Mouse (Mus musculus) right cerebral cortex, postnatal 10 days (tissue): ENCODE data around the gene Smim5.
"Not testable (repeated sequence)": the region's sequence is repeated elsewhere in the genome, so short reads cannot be mapped to it uniquely, and the experiment has no call there.

Source experiments
- DNase-seq, 2 experiments: peaks; one replicate each; pipeline ENCODE4 v3.0.0; 2021; ENCODE audit warnings: low spot score in 2 of 2

The Smim5 gene

GRCm38 (mm10) chr11:115899486-115900266 is at the start of gene Smim5:
Gene Smim5, plus strand, starts transcription at chr11:115899966.
- no peak for DNase-seq

GRCm38 (mm10) chr11:115854674-115855073 is 45.1 kb upstream of the Smim5 start:
- no peak for DNase-seq

- not testable (repeated sequence) for DNase-seq
These were observed 42.6 kb upstream of the Smim5 start for GRCm38 (mm10) chr11:115857146-115857545.

GRCm38 (mm10) chr11:115857936-115858335 is 41.8 kb upstream of the Smim5 start:
- no peak for DNase-seq

- DNase-seq: no peak
These were observed 41.4 kb upstream of the Smim5 start, which contains the start of gene Myo15b for GRCm38 (mm10) chr11:115858354-115858753. Gene Myo15b, plus strand, starts transcription at chr11:115858406.

- DNase-seq: peak; percentile 80 to 84
These were observed 40.4 kb upstream of the Smim5 start for GRCm38 (mm10) chr11:115859143-115859945.

- no peak for DNase-seq
These were observed 35.9 kb upstream of the Smim5 start for GRCm38 (mm10) chr11:115863895-115864294.

GRCm38 (mm10) chr11:115869393-115869792 is 30.4 kb upstream of the Smim5 start:
- DNase-seq: no peak

GRCm38 (mm10) chr11:115872437-115872836 is 27.3 kb upstream of the Smim5 start:
- DNase-seq: no peak

GRCm38 (mm10) chr11:115875935-115876334 is 23.8 kb upstream of the Smim5 start:
- no peak for DNase-seq

- no peak for DNase-seq
These were observed 23.3 kb upstream of the Smim5 start for GRCm38 (mm10) chr11:115876438-115876837.

GRCm38 (mm10) chr11:115877174-115877755 is 22.5 kb upstream of the Smim5 start:
- no peak for DNase-seq

- no peak for DNase-seq
These were observed 21.7 kb upstream of the Smim5 start for GRCm38 (mm10) chr11:115878071-115878470.

GRCm38 (mm10) chr11:115881002-115881401 is 18.8 kb upstream of the Smim5 start:
- DNase-seq: no peak

GRCm38 (mm10) chr11:115883251-115883650 is 16.5 kb upstream of the Smim5 start:
- DNase-seq: no peak

- DNase-seq: no peak
These were observed 15.4 kb upstream of the Smim5 start for GRCm38 (mm10) chr11:115884361-115884760.

- DNase-seq: no peak
These were observed 14.5 kb upstream of the Smim5 start for GRCm38 (mm10) chr11:115885281-115885680.

- no peak for DNase-seq
These were observed 13.3 kb upstream of the Smim5 start for GRCm38 (mm10) chr11:115886446-115886845.

GRCm38 (mm10) chr11:115888020-115888419 is 11.7 kb upstream of the Smim5 start:
- DNase-seq: no peak

- no peak for DNase-seq
These were observed 10.6 kb upstream of the Smim5 start for GRCm38 (mm10) chr11:115889159-115889558.

GRCm38 (mm10) chr11:115892213-115892612 is 7.6 kb upstream of the Smim5 start:
- no peak for DNase-seq

- DNase-seq: no peak
These were observed 6.7 kb upstream of the Smim5 start for GRCm38 (mm10) chr11:115893071-115893470.
